Mouse (Mus musculus) lung, postnatal 0 days (tissue): ENCODE results near the gene Tbc1d9b. TPM values are rescaled to one million over a fixed set of nuclear protein-coding genes. Genes with fewer than 3 reads are reported as not detected.

Experiments
- ATAC-seq: fragments of 200-750 bp; cut with Nextera tagmentation; 2 replicates; pipeline ENCODE4 v1.8.0; 2017; ENCODE audit warnings: moderate library complexity
- DNase-seq: peaks from one replicate; pipeline ENCODE4 v3.0.0-alpha.2; 2016; ENCODE audit warnings: low spot score
- H3K27ac ChIP-seq: fragments of 300-500 bp; sonication (generic); 2 replicates; pipeline ENCODE4 v1.5.1; 2014; ENCODE audit warnings: antibody characterized with exemption, mild to moderate bottlenecking, low read length, mixed read lengths
- H3K27me3 ChIP-seq: fragments of 300-500 bp; sonication (generic); replicated peaks from 2 replicates; pipeline ENCODE4 v1.6.1; 2014; ENCODE audit warnings: low read length, mixed read lengths; ENCODE audit not compliant: insufficient read depth
- H3K36me3 ChIP-seq: fragments of 300-500 bp; sonication (generic); 2 replicates; pipeline ENCODE4 v1.6.1; 2014; ENCODE audit warnings: low read length, mixed read lengths; ENCODE audit not compliant: insufficient read depth
- H3K4me1 ChIP-seq: fragments of 300-500 bp; sonication (generic); 2 replicates; pipeline ENCODE4 v1.6.1; 2014; ENCODE audit warnings: antibody characterized with exemption, low read depth, low read length, mixed read lengths; ENCODE audit not compliant: insufficient read depth
- H3K4me2 ChIP-seq: fragments of 300-500 bp; sonication (generic); replicated peaks from 2 replicates; pipeline ENCODE4 v1.6.1; 2014; ENCODE audit warnings: low read depth, mild to moderate bottlenecking, low read length, moderate library complexity, mixed read lengths
- H3K4me3 ChIP-seq: fragments of 300-500 bp; sonication (generic); 2 replicates; pipeline ENCODE4 v1.5.1; 2014; ENCODE audit warnings: low read depth, low read length
- H3K9ac ChIP-seq: fragments of 300-500 bp; sonication (generic); replicated peaks from 2 replicates; pipeline ENCODE4 v1.6.1; 2014; ENCODE audit warnings: low read depth, mild to moderate bottlenecking
- H3K9me3 ChIP-seq: fragments of 300-500 bp; sonication (generic); 2 replicates; pipeline ENCODE4 v1.6.1; 2016; ENCODE audit warnings: low read length, mixed read lengths
- CTCF ChIP-seq: IDR thresholded peaks from 2 replicates; pipeline ENCODE4 v1.5.1; 2016; ENCODE audit warnings: antibody characterized with exemption, mild to moderate bottlenecking
- EP300 ChIP-seq: IDR thresholded peaks from 2 replicates; pipeline ENCODE4 v1.6.1; 2016; ENCODE audit warnings: antibody characterized with exemption, mild to moderate bottlenecking, control low read depth
- WGBS: fragments of 180-500 bp; shearing (Covaris S2); extraction: QIAGEN DNeasy Blood & Tissue Kit; methylation state at CpG from one replicate; pipeline ENCODE4 v1.1.7; 2014; 5-methylcytosine and 5-hydroxymethylcytosine counted together
- polyA plus RNA-seq: library from polyadenylated mRNA; unstranded; fragments of >200 nt; fragmentation: Nextera tagmentation; extraction: Ambion mirVana; gene quantifications from 2 replicates; pipeline ENCODE4 v1.2.1, GENCODE M21; 2015

Tbc1d9b gene
- polyA plus RNA-seq, result 26.1 and 27.4 TPM in 2 replicates

GRCm38 (mm10) chr11:50130811-50131766 lies at the start of gene Tbc1d9b:
TSS of gene Tbc1d9b (plus strand) at chr11:50131396.
- TF ChIP-seq EP300, result no peak
- TF ChIP-seq CTCF, result peak; percentile 87
- WGBS, result under 1% methylated on average over 61 of the region's 77 CpGs
- peak; percentile 95 for ATAC-seq

GRCm38 (mm10) chr11:50086211-50086610 lies 45.0 kb upstream of the Tbc1d9b start:
- Histone ChIP-seq H3K9ac (no peak overlapping the region), H3K9me3 (no peaks in the 10 kb centered on the region), H3K27me3 (no peaks in the 10 kb centered on the region), H3K4me2 (no peak overlapping the region), H3K36me3 (no peaks in the 10 kb centered on the region), H3K27ac (no peak overlapping the region), H3K4me1 (no peaks in the 10 kb centered on the region), H3K4me3 (no peak overlapping the region)
- WGBS, result 93% methylated on average over 3 of the region's 3 CpGs
- DNase-seq (no peak), ATAC-seq (no peak)
- TF ChIP-seq EP300 (no peak), CTCF (no peak)

More at GRCm38 (mm10) chr11:50130811-50131766, at the start of gene Tbc1d9b:
- Histone ChIP-seq H3K27ac (peak within 1 kb of the TSS; percentile 82), H3K9ac (peak within 1 kb of the TSS; percentile 98), H3K4me2 (peak within 1 kb of the TSS; percentile 92), H3K4me1 (peaks cover 8% of the 10 kb centered on the region; the same call in 1 of the 2 replicates), H3K9me3 (no peaks in the 10 kb centered on the region), H3K4me3 (peak within 1 kb of the TSS; percentile 90), H3K36me3 (no peaks in the 10 kb centered on the region), H3K27me3 (no peaks in the 10 kb centered on the region)
- peak; percentile 97 for DNase-seq

DNA sequence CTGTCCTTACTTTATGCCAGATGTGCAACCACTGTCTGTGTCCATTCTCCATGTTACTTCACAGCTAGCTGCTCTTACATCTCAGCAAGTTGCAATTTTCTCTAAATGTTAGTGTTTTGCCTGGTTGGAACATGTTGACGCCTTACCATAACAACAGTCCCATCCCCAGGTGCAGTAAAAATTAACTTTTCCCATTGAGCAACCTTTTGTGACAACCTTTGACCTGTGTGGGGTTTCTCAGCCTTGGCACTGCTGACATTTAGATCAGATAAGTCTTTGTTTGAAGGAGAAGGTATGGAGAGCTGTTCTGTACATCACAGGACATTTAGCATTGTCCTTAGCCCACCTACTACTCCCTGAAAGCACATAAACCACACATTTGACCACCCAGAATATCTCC lies 41.4 kb upstream of the Tbc1d9b start:
- no peaks in the 10 kb centered on the region for H3K4me1 ChIP-seq
- WGBS, result 83% methylated on average over 1 of the region's 1 CpGs
- DNase-seq (no peak), ATAC-seq (no peak)
- no peak overlapping the region for H3K4me2 ChIP-seq
- no peaks in the 10 kb centered on the region for H3K36me3 ChIP-seq
- no peaks in the 10 kb centered on the region for H3K27me3 ChIP-seq
- no peak overlapping the region for H3K4me3 ChIP-seq
- TF ChIP-seq CTCF, result no peak
- TF ChIP-seq EP300, result no peak
- H3K9ac ChIP-seq, result no peak overlapping the region
- no peak overlapping the region for H3K27ac ChIP-seq
- H3K9me3 ChIP-seq, result no peaks in the 10 kb centered on the region

- ATAC-seq (no peak), DNase-seq (no peak)
- H3K4me2 ChIP-seq, result no peak overlapping the region
- H3K4me3 ChIP-seq, result no peak overlapping the region
- H3K36me3 ChIP-seq, result no peaks in the 10 kb centered on the region
- no peak overlapping the region for H3K27ac ChIP-seq
- 61% methylated on average over 5 of the region's 5 CpGs for WGBS
- H3K27me3 ChIP-seq, result no peaks in the 10 kb centered on the region
- H3K4me1 ChIP-seq, result no peaks in the 10 kb centered on the region
- TF ChIP-seq CTCF (no peak), EP300 (no peak)
- H3K9ac ChIP-seq, result no peak overlapping the region
- no peaks in the 10 kb centered on the region for H3K9me3 ChIP-seq
Observed at GRCm38 (mm10) chr11:50090982-50091675, 40.1 kb upstream of the Tbc1d9b start.

GRCm38 (mm10) chr11:50091681-50092080 lies 39.5 kb upstream of the Tbc1d9b start:
- Histone ChIP-seq H3K9ac (no peak overlapping the region), H3K36me3 (no peaks in the 10 kb centered on the region)
- TF ChIP-seq CTCF, result no peak
- TF ChIP-seq EP300, result no peak

GRCm38 (mm10) chr11:50095661-50096060 lies 35.5 kb upstream of the Tbc1d9b start:
- DNase-seq (no peak), ATAC-seq (no peak)
- H3K4me3 ChIP-seq, result no peak overlapping the region
- no peaks in the 10 kb centered on the region for H3K4me1 ChIP-seq
- H3K9me3 ChIP-seq, result no peaks in the 10 kb centered on the region
- H3K27me3 ChIP-seq, result no peaks in the 10 kb centered on the region
- no peak overlapping the region for H3K9ac ChIP-seq
- no peak overlapping the region for H3K4me2 ChIP-seq
- 75% methylated on average over 9 of the region's 9 CpGs for WGBS
- no peak for TF ChIP-seq EP300
- no peak for TF ChIP-seq CTCF
- H3K36me3 ChIP-seq, result no peaks in the 10 kb centered on the region
- H3K27ac ChIP-seq, result no peak overlapping the region

More at GRCm38 (mm10) chr11:50091681-50092080, 39.5 kb upstream of the Tbc1d9b start:
- H3K4me3 ChIP-seq, result no peak overlapping the region
- ATAC-seq (no peak), DNase-seq (no peak)
- no peaks in the 10 kb centered on the region for H3K4me1 ChIP-seq
- no peaks in the 10 kb centered on the region for H3K27me3 ChIP-seq
- H3K4me2 ChIP-seq, result no peak overlapping the region
- H3K9me3 ChIP-seq, result no peaks in the 10 kb centered on the region
- no peak overlapping the region for H3K27ac ChIP-seq
